Mouse (Mus musculus): ENCODE measurements around the gene Sf3a1.
A peak's percentile ranks its signal among the peaks of the same experiment; 100 is the strongest.
"Not testable (repeated sequence)": the region's sequence is repeated elsewhere in the genome, so short reads cannot be mapped to it uniquely, and the experiment has no call there.

Gene Sf3a1

GRCm38 (mm10) chr11:4185480-4185879, 25.3 kb downstream of the Sf3a1 start:
- DNase-seq (ENCODE audit: low spot score): not testable (repeated sequence)

- DNase-seq (ENCODE audit: low spot score): peak; percentile 90
These were observed 26.6 kb downstream of the Sf3a1 start, which contains the start of gene Tbc1d10a for GRCm38 (mm10) chr11:4186486-4187317. Tbc1d10a (plus strand) TSS chr11:4186789.

- DNase-seq (ENCODE audit: low spot score): no peak
These were observed 27.2 kb downstream of the Sf3a1 start for GRCm38 (mm10) chr11:4187318-4187700.

- no peak for DNase-seq (ENCODE audit: low spot score)
These were observed 29.0 kb downstream of the Sf3a1 start for GRCm38 (mm10) chr11:4189182-4189581.

GRCm38 (mm10) chr11:4190677-4191076, 30.5 kb downstream of the Sf3a1 start:
- no peak for DNase-seq (ENCODE audit: low spot score)

- no peak for DNase-seq (ENCODE audit: low spot score)
These were observed 32.6 kb downstream of the Sf3a1 start for GRCm38 (mm10) chr11:4192757-4193156.

- DNase-seq (ENCODE audit: low spot score): no peak
These were observed 33.3 kb downstream of the Sf3a1 start for GRCm38 (mm10) chr11:4193420-4193819.

- DNase-seq (ENCODE audit: low spot score): no peak
These were observed 35.5 kb downstream of the Sf3a1 start for GRCm38 (mm10) chr11:4195597-4196031.

- DNase-seq (ENCODE audit: low spot score): no peak
These were observed 36.5 kb downstream of the Sf3a1 start for GRCm38 (mm10) chr11:4196636-4197035.

GRCm38 (mm10) chr11:4197691-4198090, 37.5 kb downstream of the Sf3a1 start:
- no peak for DNase-seq (ENCODE audit: low spot score)

GRCm38 (mm10) chr11:4201981-4202700, 42.0 kb downstream of the Sf3a1 start:
- no peak for DNase-seq (ENCODE audit: low spot score)

GRCm38 (mm10) chr11:4202995-4203704, 43.0 kb downstream of the Sf3a1 start:
- DNase-seq (ENCODE audit: low spot score): no peak

- DNase-seq (ENCODE audit: low spot score): no peak
These were observed 43.5 kb downstream of the Sf3a1 start for GRCm38 (mm10) chr11:4203705-4204074.

GRCm38 (mm10) chr11:4205097-4205655, 45.0 kb downstream of the Sf3a1 start:
- no peak for DNase-seq (ENCODE audit: low spot score)

- DNase-seq (ENCODE audit: low spot score): no peak
These were observed 45.8 kb downstream of the Sf3a1 start for GRCm38 (mm10) chr11:4205951-4206350.

- no peak for DNase-seq (ENCODE audit: low spot score)
These were observed 46.4 kb downstream of the Sf3a1 start for GRCm38 (mm10) chr11:4206563-4206962.

- no peak for DNase-seq (ENCODE audit: low spot score)
These were observed 47.5 kb downstream of the Sf3a1 start for GRCm38 (mm10) chr11:4207655-4208054.

GRCm38 (mm10) chr11:4209556-4209955, 49.4 kb downstream of the Sf3a1 start:
- no peak for DNase-seq (ENCODE audit: low spot score)

- no peak for DNase-seq (ENCODE audit: low spot score)
These were observed 50.6 kb downstream of the Sf3a1 start for GRCm38 (mm10) chr11:4210786-4211185.

- DNase-seq (ENCODE audit: low spot score): no peak
These were observed 53.0 kb downstream of the Sf3a1 start for GRCm38 (mm10) chr11:4213107-4213506.

- no peak for DNase-seq (ENCODE audit: low spot score)
These were observed 54.4 kb downstream of the Sf3a1 start for GRCm38 (mm10) chr11:4214572-4214971.

- no peak for DNase-seq (ENCODE audit: low spot score)
These were observed 54.9 kb downstream of the Sf3a1 start for GRCm38 (mm10) chr11:4215061-4215460.

Data from layer of hippocampus, adult 9-10 months (tissue).